Mouse (Mus musculus): ENCODE measurements at regions not wholly inside any gene's neighbourhood (a gene's known extent, or its start where the extent isn't known, plus 50 kb on each side); places are given as distances from the start of the nearest gene placed in this dataset.

GRCm38 (mm10) chr12:92040481-92040880 lies 191.5 kb upstream of the Sel1l start:
- intact Hi-C loops (cut with DNase I), result no loop called here
- no peak overlapping the region for H3K4me3 ChIP-seq
- TF ChIP-seq CTCF (IDR thresholded peaks at IDR 0.05), result no peak
- no peak for DNase-seq
- no peak overlapping the region for H3K27ac ChIP-seq

- H3K27ac ChIP-seq, result no peak overlapping the region
- intact Hi-C loops (cut with DNase I), result no loop called here
- H3K4me3 ChIP-seq, result no peak overlapping the region
- DNase-seq, result no peak
- TF ChIP-seq CTCF (IDR thresholded peaks at IDR 0.05), result no peak
Observed at GRCm38 (mm10) chr12:92029192-92029591, 180.2 kb upstream of the Sel1l start.

GRCm38 (mm10) chr12:92028354-92028753 lies 179.4 kb upstream of the Sel1l start:
- TF ChIP-seq CTCF (IDR thresholded peaks at IDR 0.05), result no peak
- intact Hi-C loops (cut with DNase I), result no loop called here
- no peak overlapping the region for H3K4me3 ChIP-seq
- DNase-seq, result no peak
- H3K27ac ChIP-seq, result no peak overlapping the region

GRCm38 (mm10) chr12:92024461-92025218 lies 175.7 kb upstream of the Sel1l start:
- no peak for DNase-seq
- Histone ChIP-seq H3K4me3 (no peak overlapping the region), H3K27ac (no peak overlapping the region)
- intact Hi-C loops (cut with DNase I), result no loop called here
- no peak for TF ChIP-seq CTCF (IDR thresholded peaks at IDR 0.05)

GRCm38 (mm10) chr12:92019593-92020224 lies 170.8 kb upstream of the Sel1l start:
- intact Hi-C loops (cut with DNase I), result no loop called here
- Histone ChIP-seq H3K4me3 (no peak overlapping the region), H3K27ac (no peak overlapping the region)
- TF ChIP-seq CTCF (IDR thresholded peaks at IDR 0.05), result no peak
- DNase-seq, result no peak

GRCm38 (mm10) chr12:92015373-92015772 lies 166.4 kb upstream of the Sel1l start:
- no peak for TF ChIP-seq CTCF (IDR thresholded peaks at IDR 0.05)
- no peak for DNase-seq
- intact Hi-C loops (cut with DNase I), result no loop called here

GRCm38 (mm10) chr12:92013979-92014378 lies 165.0 kb upstream of the Sel1l start:
- Histone ChIP-seq H3K27ac (no peak overlapping the region), H3K4me3 (no peak overlapping the region)
- TF ChIP-seq CTCF (IDR thresholded peaks at IDR 0.05), result no peak
- no peak for DNase-seq
- intact Hi-C loops (cut with DNase I), result no loop called here

More at GRCm38 (mm10) chr12:92015373-92015772, 166.4 kb upstream of the Sel1l start:
- no peak overlapping the region for H3K4me3 ChIP-seq
- H3K27ac ChIP-seq, result no peak overlapping the region

- intact Hi-C loops (cut with DNase I), result no loop called here
- no peak for DNase-seq
- no peak overlapping the region for H3K4me3 ChIP-seq
- H3K27ac ChIP-seq, result no peak overlapping the region
- peak; percentile 61 for TF ChIP-seq CTCF (IDR thresholded peaks at IDR 0.05)
Observed at GRCm38 (mm10) chr12:92013244-92013643, 164.3 kb upstream of the Sel1l start.

- TF ChIP-seq CTCF (IDR thresholded peaks at IDR 0.05), result no peak
- DNase-seq, result no peak
- intact Hi-C loops (cut with DNase I), result no loop called here
- Histone ChIP-seq H3K4me3 (no peak overlapping the region), H3K27ac (no peak overlapping the region)
Observed at GRCm38 (mm10) chr12:92004391-92005094, 155.6 kb upstream of the Sel1l start.

- TF ChIP-seq CTCF (IDR thresholded peaks at IDR 0.05), result no peak
- no peak for DNase-seq
- Histone ChIP-seq H3K4me3 (no peak overlapping the region), H3K27ac (no peak overlapping the region)
- intact Hi-C loops (cut with DNase I), result no loop called here
Observed at GRCm38 (mm10) chr12:91999031-91999430, 150.1 kb upstream of the Sel1l start.

- H3K4me3 ChIP-seq, result no peak overlapping the region
- no peak for DNase-seq
- H3K27ac ChIP-seq, result no peak overlapping the region
- no peak for TF ChIP-seq CTCF (IDR thresholded peaks at IDR 0.05)
- intact Hi-C loops (cut with DNase I), result no loop called here
Observed at GRCm38 (mm10) chr12:91997404-91997803, 148.4 kb upstream of the Sel1l start.

- DNase-seq, result no peak
- no peak for TF ChIP-seq CTCF (IDR thresholded peaks at IDR 0.05)
- Histone ChIP-seq H3K4me3 (no peak overlapping the region), H3K27ac (no peak overlapping the region)
- intact Hi-C loops (cut with DNase I), result no loop called here
Observed at GRCm38 (mm10) chr12:91995545-91995944, 146.6 kb upstream of the Sel1l start.

- no peak for DNase-seq
- intact Hi-C loops (cut with DNase I), result no loop called here
- TF ChIP-seq CTCF (IDR thresholded peaks at IDR 0.05), result no peak
- no peak overlapping the region for H3K27ac ChIP-seq
- H3K4me3 ChIP-seq, result no peak overlapping the region
Observed at GRCm38 (mm10) chr12:91986448-91986847, 137.5 kb upstream of the Sel1l start.
